Mouse (Mus musculus): Measurements from ENCODE around the gene Kxd1.

Gene Kxd1

DNA sequence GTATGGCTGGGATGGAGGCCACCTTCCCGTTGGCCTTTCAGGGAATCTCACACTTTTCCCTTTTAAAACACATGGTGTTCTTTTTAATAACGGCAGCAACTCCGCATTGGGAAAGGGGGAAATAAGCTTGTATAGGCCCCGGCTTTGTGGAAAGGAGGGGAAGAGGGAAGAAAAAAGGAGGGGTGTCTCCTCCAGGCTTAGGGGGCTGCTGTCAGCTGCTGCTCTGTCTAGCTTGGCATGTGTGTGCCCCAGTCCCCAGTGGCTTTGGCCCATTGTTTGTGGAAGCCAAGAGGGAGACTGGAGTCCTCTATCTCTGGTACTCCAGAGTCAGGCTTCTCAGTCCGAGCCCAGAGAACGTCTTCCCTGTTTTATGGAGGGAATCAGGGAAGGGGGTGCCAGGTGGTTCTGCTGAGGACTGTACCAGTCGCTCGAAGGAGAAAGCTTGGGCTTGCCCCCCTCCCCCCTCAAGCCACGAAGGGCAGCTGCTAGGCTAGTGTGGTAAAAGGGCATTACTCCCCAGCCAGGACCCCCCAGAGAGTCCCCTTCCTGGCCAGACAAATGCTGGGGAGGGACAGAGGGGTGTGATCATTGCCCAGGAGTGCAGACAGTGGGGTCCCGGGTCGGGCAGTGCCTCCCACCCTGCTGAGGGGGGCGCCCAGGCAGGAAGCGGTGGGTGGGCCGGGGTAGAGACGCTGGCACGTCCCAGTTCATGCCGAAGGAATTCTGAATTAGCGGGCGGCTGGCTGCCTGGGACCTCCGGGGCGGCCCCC, 32.6 kb downstream of the Kxd1 start:
- no peak for DNase-seq (ENCODE audit: low read depth in 1 of 2, low spot score in 2 of 2)

DNA sequence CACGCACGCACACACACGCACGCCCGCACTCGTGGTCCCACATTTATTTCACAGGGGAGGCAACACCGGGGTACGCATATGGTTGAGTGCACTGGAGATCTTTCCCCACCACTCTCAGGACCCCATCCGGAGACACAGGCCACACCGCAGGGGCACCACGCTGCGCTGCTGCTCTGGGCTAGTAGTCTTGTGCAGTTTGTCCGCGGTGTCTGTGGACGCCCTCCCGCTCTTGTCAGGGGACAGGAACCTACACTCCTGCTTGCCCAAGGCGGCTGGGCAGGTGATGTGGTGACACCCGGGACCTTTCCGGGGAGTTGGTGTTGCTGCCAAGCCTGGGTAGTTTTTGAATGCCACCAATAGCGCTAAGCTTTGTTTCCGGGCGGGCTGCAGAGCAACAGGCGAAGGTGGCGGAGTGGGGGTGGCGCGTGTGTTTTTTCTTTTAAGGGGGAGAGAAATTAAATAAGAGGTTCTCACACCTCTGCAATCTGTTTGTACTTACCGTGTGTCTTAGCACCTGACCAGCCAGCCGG, 33.3 kb downstream of the Kxd1 start:
- no peak for DNase-seq (ENCODE audit: low read depth in 1 of 2, low spot score in 2 of 2)

DNA sequence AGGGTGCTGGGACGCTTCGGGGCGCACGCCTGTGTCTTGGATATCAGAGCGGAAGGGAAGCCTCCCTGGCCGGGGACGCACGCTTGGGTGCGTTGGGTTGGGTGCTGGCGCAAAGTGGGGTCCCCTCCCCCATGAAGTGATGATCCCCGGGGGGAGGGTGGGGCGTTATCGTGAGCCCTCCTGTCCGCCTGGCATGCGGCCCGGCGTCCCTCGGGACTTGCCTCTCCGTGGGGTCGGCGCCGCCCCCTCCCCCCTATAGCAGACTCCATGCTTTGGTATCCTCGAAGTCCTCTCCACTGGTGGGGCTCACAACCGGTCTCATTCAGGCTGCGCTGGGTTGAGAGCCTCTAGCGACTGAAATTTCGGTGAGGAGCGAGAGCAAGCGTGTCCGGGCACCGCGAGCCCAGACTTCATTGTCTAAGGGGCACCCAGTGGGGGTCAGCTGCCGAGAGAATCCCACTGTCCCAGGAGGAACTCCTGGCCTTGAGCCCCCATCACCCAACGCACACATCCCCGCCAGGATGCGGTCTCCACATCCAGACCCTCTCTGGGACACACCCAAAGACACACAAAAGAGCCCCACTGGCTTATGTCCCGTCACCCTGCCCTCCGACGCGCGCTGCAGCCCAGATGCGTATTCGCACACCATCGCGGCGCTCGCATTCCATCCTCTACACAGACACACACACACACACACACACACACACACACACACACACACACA, 33.9 kb downstream of the Kxd1 start:
- no peak for DNase-seq (ENCODE audit: low read depth in 1 of 2, low spot score in 2 of 2)

DNA sequence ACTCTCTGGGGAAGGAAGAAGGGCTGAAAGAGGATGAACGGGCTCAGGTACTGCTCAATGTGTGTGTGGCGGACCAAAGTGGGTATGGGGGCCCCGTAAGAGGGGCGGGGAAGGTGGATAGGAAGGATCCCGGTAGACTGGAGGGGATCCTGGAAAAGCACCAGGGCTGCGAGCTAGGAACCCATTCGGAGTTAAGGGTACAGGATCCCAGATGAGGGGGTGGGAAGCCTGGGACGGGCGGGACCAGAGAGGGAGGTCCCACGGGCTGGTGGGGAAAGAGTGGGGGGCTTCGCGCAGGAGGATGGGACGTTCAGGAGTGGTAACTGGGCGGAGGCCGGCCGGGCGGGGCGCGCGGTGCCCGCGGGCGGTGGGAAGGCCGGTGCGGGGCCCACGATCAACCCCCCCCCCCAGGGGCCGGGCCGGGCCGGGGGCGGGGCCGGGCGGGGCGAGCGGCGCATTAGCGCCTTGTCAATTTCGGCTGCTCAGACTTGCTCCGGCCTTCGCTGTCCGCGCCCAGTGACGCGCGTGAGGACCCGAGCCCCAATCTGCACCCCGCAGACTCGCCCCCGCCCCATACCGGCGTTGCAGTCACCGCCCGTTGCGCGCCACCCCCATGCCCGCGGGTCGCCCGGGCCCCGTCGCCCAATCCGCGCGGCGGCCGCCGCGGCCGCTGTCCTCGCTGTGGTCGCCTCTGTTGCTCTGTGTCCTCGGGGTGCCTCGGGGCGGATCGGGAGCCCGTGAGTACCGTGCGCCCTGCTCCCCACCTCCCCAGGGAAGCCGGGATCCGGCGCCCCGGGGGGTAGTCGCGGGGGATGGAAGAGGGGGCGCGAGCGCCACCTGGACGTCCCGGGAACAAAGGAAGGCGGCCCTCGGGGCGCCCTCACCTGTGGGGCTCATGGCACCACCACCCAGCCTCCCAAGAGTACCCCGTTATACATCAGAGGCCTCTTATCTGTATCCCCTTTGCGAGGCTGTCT, 34.8 kb downstream of the Kxd1 start, which contains the start of gene Crlf1:
TSS of gene Crlf1 (plus strand) at position 495 of the 977 bp plus-strand sequence.
- DNase-seq (ENCODE audit: low read depth in 1 of 2, low spot score in 2 of 2), result no peak

DNA sequence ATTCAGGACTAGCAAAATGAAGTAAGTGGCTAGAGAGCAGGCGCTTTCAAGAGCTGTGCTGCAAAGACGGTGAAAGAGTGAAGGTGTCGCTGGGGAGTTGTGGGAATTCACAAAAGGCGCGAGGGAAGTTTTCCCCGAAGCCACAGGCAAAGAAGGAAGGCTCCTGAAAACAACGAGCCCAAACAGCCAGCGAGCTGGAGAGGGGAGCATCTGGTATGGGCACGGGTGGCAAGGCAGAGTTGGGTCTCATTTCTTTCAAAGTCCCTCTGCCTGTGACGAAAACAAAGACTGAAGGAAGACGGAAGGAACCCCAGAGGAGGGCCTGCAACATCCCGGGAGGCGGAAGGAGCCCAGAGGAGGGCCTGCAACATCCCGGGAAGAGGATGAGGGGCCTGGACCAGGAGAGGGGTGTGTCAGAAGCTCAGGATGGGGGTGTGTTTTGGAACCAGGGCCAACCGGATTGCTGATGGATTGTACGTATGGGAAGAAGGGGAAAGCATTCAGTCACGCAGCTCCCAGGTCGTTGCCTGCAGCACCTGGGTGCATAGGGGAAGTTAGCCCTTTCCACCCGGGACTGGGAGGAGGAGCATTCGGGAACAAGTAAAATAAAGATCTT, 36.8 kb downstream of the Kxd1 start:
- no peak for DNase-seq (ENCODE audit: low read depth in 1 of 2, low spot score in 2 of 2)

DNA sequence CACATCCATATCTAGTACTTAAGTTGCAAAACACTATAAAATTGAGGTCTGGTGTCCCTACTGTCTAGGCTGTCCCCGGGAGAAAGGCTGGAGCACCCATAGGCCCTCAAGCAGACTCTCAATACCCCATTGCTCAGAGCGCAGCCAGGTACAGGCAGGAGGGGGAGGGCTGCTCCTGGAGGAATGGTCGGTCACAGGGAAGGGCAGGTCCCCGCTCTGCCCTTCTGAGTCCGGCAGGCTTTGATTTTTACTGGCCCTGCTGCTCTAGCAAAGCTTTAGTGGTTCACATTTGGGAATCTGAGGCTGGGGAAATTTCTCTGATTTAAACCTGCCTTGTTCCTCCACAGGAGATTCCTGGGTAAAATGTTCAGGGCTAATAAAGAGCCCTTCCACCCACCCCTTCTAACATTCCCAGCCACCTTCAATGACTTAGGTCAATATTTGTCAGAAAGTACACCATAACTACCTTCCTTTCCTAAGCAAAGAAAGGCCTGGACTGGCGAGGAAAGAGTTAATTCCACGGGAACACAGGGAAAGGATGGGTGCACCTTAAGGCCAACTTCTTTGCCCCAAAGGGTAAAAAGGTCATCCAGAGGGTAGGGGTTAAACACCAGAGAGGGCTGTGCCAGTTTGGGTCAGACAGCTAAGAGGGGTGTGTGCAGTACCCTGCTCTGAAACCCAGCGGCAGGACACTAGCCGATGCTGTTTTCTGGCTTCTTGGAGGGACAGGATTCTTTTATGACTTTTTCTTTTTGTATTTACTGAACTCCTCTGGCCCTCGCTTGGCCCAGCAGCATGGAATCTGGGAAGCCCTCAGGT, 37.5 kb downstream of the Kxd1 start:
- DNase-seq (ENCODE audit: low read depth in 1 of 2, low spot score in 2 of 2), result no peak

DNA sequence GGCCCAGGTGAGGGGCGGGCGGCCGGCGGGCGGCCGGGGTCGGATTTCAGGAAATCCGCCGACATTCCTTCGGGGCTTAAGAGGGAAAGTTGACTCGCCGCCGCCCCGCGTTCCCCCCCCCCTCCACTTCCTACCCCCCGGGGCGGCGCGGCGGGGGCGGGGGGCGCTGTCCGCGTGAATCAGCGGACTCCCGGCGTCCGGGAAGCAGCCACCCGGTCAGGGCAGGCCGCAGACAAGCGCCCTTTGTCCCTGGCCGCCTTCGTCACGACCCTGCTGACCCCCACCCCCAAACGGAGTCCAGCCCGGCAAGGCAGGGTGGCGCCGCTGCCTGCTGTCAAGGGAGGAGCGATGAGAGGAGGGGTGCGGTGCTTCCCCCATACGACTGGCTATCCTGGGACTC, 38.2 kb downstream of the Kxd1 start:
- no peak for DNase-seq (ENCODE audit: low read depth in 1 of 2, low spot score in 2 of 2)

DNA sequence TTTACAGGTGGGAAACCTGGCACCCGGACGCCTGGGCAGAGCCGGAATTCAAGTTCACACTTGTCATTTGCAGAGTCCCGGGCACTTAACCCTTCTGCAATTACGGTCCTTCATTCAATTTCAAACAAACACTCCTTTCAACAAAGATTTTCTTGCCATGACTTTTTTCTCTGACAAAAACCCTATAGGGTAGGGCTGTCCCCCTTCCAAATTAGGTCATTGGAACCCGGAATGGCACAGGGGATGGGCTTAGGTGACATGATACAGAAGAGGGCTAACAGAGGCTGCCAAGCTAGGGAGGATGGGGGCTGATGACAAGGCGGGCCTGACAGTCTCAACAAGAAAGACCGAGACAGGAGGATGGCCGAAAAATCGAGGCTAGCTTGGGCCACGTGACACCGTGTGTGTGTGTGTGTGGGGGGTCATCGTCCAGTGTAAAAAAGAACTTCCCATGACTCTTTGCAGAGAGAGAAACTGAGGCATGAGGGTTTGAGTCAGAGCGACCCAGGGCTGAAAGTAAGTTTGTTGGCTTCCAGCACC, 38.8 kb downstream of the Kxd1 start:
- DNase-seq (ENCODE audit: low read depth in 1 of 2, low spot score in 2 of 2), result no peak

DNA sequence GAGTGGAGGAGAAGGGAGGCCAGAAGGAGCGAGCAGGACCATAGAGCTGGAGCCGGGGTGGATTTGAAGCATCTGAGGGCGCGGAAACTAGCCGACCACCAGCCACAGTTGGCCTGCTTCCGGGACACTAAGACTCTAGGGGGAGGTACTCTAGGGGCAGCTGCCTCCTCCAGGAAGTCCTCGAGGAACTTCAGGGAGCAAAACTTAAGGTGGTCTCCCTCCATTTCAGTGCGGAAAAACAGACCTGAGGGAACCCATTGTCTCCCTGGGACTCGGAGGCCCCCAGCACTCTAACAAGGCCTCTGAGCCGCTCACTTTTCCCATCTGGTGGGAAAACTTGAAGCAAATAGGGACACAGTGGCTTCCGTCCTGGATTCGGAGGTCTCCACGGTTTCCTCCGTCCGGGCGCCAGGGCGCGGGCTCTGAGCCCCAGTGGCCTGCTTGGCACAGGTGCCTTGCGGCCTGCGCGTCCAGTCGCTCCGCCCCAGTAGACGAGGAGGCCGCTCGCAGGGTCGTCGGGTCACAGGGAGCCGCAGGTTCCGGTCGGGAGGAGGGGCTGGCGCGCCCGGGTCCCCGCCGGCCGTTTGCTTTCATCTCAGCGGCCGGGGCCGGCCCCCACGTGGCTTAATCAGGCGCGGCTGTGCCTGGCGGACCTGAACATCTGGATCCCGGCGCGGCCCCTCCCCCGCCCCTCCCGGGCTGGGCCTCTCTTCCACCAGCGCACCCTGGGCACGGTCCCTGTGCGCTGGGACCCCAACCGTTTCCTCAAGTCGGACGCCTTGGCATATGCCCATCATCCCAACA, 39.6 kb downstream of the Kxd1 start:
- DNase-seq (ENCODE audit: low read depth in 1 of 2, low spot score in 2 of 2), result no peak

DNA sequence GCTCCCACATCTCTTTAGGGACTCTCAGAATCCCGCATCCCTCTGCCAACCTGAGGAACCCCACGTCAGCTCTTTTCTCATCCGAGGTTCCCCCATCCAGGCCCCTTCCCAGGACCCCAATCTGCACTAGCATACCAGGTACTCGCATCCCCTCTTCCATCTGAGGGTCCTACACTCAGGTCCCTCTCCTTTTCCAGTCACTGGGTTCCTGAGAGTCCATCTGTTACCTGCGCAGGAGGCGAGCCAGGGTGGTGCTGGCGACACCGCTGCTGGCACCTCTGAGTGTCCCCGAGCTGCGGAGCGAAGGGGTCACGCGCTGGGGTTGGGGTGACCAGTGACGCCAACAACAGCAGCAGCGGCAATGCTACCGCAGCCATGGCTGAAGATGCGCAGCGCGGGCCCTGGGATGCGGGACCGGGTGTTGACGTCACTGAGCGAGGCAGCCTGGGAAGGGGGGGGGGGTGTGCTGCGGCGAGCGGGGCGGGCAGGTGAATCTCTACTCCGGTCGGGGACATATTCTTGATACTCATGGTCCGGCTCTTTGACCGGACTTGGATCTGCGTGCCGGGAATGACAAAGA, 40.7 kb downstream of the Kxd1 start, which contains the start of gene Tmem59l:
TSS of gene Tmem59l (minus strand) at position 418 of the 580 bp plus-strand sequence.
- no peak for DNase-seq (ENCODE audit: low read depth in 1 of 2, low spot score in 2 of 2)

DNA sequence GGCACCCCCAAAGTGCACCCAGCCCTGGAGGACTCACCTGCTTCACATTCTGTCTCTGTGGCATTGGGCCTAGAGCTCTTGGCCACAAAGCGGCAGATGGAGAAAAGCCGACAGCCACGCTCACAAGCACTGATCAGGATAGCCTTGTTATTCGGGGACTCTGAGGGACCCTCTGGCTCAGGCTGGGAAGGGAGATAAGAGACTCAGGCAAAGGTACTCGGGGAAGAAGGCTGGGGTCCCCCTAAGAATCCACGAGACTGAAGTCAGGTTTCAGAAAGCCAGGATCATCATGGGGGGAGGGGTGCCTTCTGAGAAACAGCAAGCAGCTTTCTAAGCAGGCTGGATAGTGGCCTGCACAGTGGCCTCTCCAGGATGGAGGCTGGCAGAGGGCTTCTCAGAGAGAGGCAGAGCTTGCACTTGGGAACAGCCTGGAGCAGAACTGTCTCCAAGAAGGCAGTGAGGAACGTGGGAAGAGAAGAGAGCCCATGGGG, 41.5 kb downstream of the Kxd1 start:
- no peak for DNase-seq (ENCODE audit: low read depth in 1 of 2, low spot score in 2 of 2)

DNA sequence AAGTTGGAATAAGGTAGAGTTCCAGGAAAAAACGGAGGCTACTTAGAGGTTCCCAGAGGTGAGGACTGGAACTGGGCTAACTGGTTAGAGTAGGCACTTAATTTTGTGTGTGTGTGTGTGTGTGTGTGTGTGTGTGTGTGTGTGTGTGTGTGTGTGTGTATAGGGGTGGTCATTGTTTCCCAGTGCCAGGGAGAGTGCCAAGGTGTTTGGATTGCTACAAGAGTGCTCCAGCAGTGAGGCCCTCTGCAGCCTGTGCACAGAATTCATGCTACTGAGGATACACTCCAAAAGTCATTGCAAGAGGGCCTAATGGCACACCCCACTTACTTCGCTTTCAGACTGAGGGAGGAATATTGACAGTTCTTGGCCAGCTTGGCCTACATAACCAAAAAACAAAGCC, 44.8 kb downstream of the Kxd1 start:
- DNase-seq (ENCODE audit: low read depth in 1 of 2, low spot score in 2 of 2), result no peak

DNA sequence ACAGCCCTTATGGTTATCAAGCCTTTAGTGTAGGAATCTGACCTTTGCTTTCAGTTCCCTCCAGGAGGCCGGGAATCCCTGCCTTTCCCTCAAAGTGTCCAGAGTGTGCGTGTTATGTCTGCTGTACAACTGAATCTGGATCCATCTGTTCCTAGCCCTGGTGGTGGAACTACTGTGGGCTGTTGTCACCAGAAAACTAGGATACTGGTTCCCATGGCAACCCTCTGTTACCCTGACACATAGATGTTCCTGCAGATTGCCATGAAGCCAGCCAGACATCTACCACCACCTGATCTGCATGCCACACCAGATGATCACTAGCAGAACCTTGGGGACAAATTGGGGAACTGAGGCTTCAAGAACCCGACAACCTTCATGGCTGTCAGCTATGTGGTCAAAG, 45.8 kb downstream of the Kxd1 start:
- no peak for DNase-seq (ENCODE audit: low read depth in 1 of 2, low spot score in 2 of 2)

DNA sequence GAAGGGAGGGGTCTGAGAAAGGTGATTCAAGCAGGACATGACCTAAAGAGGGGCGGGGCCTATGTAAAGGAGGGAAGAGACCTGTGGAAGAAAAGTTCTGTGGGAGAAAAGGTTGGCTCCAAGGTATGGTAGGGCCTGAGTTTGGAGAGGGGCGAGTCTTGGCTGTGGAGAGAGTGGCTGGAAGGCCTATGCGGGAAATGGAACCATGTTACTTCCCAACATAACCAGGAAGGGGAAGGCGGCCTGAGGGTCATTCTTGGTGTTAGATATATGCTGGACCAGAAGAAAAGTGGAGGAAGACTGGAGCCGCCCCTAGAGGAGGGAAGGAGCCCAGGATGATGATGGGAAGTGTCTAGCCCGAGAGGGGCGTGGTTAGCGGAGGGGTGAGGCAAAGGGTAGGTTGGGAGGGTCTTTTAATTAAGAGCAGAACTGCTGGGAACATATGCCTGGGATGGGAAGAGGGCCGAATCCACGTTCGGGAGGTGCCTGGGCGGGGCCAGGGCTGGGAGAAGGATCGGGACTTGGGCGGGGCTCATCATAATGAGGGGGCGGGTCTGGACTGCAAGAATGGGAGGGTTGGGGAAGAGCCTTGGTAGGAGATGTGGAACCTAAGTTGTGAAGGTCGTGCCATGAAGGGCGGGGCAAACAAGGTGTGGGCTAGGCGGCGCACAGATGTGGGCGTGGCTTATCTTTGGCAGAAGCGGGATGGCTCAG, 50.3 kb downstream of the Kxd1 start:
- no peak for DNase-seq (ENCODE audit: low read depth in 1 of 2, low spot score in 2 of 2)

DNA sequence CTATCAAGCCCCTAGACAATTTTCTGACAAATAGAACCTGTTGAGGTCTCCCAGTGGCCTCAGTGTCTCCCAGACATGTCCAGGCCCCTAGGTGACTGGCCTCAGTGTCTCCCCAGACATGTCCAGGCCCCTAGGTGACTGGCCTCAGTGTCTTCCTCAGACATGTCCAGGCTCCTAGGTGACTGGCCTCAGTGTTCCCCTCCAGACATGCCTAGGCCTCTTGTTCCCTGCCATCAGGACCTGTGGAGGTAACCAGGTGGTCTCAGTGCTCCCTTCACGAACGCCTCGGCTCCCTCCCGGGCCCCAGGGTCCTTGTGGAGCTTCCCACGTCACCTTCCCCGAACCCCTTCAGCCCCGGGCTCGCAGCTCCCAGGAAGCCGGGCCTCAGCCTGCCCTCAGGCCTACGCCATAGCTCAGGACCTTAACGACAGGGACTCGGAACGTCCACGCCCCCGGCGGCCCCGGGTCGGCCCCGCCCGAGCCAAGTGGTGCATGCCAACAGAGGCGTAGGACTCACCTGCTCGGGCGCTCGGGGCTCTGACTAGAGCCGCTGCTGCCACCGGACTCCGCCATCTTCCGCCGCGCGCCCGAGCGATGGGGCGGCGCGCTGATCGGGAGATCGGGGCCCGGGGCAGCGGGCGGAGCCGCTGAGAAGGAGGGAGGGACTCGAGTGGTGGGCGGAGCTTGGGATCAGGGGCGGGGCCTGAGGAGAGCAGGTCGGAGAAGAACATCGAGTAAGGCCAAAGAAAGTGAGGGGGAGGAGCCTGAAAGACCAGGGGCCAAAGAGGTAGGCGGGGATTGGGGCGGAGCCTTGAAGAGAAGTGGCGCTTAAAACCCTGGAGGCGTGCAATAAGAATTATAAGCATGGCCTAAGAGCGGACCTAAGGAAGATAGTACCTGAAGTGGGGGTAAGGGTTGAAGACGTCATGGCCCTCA, 51.2 kb downstream of the Kxd1 start, which contains the start of gene Klhl26:
TSS of gene Klhl26 (minus strand) at position 636 of the 936 bp plus-strand sequence.
- peak; percentile 88 to 94 for DNase-seq (ENCODE audit: low read depth in 1 of 2, low spot score in 2 of 2)

DNA sequence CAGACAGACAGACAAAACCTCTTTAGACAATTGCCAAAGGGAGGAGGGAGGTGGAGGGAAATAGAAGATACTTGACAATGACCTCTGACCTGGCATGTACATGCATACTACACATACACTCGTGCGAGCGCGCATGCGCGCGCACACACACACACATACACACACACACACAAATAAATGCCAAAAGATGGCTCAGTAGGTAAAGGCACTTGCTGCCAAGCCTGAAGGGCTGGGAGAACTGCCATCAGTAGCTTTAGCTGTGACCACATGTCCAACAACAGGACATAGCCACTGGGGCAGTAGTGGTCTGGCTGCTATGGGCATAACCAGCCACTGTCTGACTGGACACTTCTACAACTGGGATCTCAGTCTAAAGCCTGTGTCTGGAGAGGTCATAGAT, 55.9 kb downstream of the Kxd1 start:
- DNase-seq (ENCODE audit: low read depth in 1 of 2, low spot score in 2 of 2), result no peak
